Mouse (Mus musculus) midbrain, embryonic 11.5 days (tissue): ENCODE results near the gene Sipa1l3. TPM values are rescaled to one million over a fixed set of nuclear protein-coding genes. Genes with fewer than 3 reads are reported as not detected.

Experiments used
- ATAC-seq: fragments of 200-750 bp; cut with Nextera tagmentation; 2 replicates; pipeline ENCODE4 v1.8.0; 2017; ENCODE audit warnings: moderate TSS enrichment, moderate library complexity; ENCODE audit not compliant: low FRiP score
- DNase-seq: peaks from one replicate; pipeline ENCODE4 v3.0.0; 2015; ENCODE audit warnings: low spot score; ENCODE audit errors: missing footprints
- H3K27ac ChIP-seq: fragments of 300-500 bp; sonication (generic); 2 replicates; pipeline ENCODE4 v1.5.1; 2014; ENCODE audit warnings: low read depth, low read length
- H3K27me3 ChIP-seq: fragments of 300-500 bp; sonication (generic); 2 replicates; pipeline ENCODE4 v1.6.1; 2014; ENCODE audit warnings: mild to moderate bottlenecking, low read length, moderate library complexity, mixed read lengths; ENCODE audit not compliant: control insufficient read depth, insufficient read depth
- H3K36me3 ChIP-seq: fragments of 300-500 bp; sonication (generic); 2 replicates; pipeline ENCODE4 v1.6.1; 2014; ENCODE audit warnings: mild to moderate bottlenecking, low read length, moderate library complexity, mixed read lengths; ENCODE audit not compliant: control insufficient read depth, insufficient read depth
- H3K4me1 ChIP-seq: fragments of 300-500 bp; sonication (generic); 2 replicates; pipeline ENCODE4 v1.6.1; 2014; ENCODE audit warnings: low read length; ENCODE audit not compliant: control insufficient read depth, insufficient read depth
- H3K4me2 ChIP-seq: fragments of 300-500 bp; sonication (generic); 2 replicates; pipeline ENCODE4 v1.6.1; 2014; ENCODE audit warnings: mild to moderate bottlenecking, moderate library complexity
- H3K4me3 ChIP-seq: fragments of 300-500 bp; sonication (generic); 2 replicates; pipeline ENCODE4 v1.5.1; 2014; ENCODE audit warnings: low read depth, low read length
- H3K9ac ChIP-seq: fragments of 300-500 bp; sonication (generic); 2 replicates; pipeline ENCODE4 v1.6.1; 2014; ENCODE audit warnings: low read length
- H3K9me3 ChIP-seq: fragments of 300-500 bp; sonication (generic); 2 replicates; pipeline ENCODE4 v1.6.1; 2016; ENCODE audit warnings: low read length; ENCODE audit not compliant: control insufficient read depth
- WGBS: fragments of 180-500 bp; shearing (Covaris S2); extraction: QIAGEN DNeasy Blood & Tissue Kit; methylation state at CpG from one replicate; pipeline ENCODE4 v1.1.7; 2014; 5-methylcytosine and 5-hydroxymethylcytosine counted together
- polyA plus RNA-seq: library from polyadenylated mRNA; unstranded; fragments of >200 nt; fragmentation: Nextera tagmentation; extraction: Ambion mirVana; gene quantifications from 2 replicates; pipeline ENCODE4 v1.2.1, GENCODE M21; 2014

Gene Sipa1l3
- polyA plus RNA-seq, 1 experiment from 2014 or later, result 7.8 TPM

DNA sequence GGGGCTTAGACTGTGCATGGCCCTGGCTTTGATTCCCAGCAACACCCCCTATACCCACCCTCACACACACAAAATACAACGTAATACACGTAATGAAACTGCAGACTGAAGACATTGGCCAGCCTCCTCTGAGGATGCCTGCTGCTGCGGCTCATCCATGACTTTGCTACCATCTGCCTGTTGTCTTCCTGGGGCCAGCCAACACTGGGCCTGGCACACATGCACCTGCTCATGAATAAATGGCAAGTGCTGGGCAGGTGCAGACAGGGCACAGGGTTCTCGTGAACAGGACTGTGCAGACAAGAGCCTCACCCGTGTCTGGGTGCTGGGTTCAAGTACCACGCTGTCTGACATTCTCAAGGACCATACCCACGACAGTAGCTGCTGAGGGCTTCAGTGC, 174.7 kb downstream of the Sipa1l3 start:
- ATAC-seq, result no peak

GRCm38 (mm10) chr7:29342489-29343092, 175.8 kb downstream of the Sipa1l3 start:
- peak; percentile 77 for DNase-seq
- Histone ChIP-seq H3K4me3 (no peak overlapping the region), H3K9ac (no peak overlapping the region), H3K36me3 (no peaks in the 10 kb centered on the region), H3K27ac (no peak overlapping the region), H3K27me3 (no peaks in the 10 kb centered on the region), H3K4me2 (no peak overlapping the region), H3K9me3 (no peaks in the 10 kb centered on the region), H3K4me1 (no peaks in the 10 kb centered on the region; the same call in 1 of the 2 replicates)
- WGBS, result 57% methylated on average over 8 of the region's 8 CpGs
- ATAC-seq, result no peak

More for the DNA sequence above, 174.7 kb downstream of the Sipa1l3 start:
- Histone ChIP-seq H3K4me1 (no peaks in the 10 kb centered on the region; the same call in 1 of the 2 replicates), H3K36me3 (peaks cover 3% of the 10 kb centered on the region; the same call in 1 of the 2 replicates), H3K9ac (no peak overlapping the region), H3K4me2 (no peak overlapping the region), H3K27me3 (no peaks in the 10 kb centered on the region), H3K4me3 (no peak overlapping the region), H3K27ac (no peak overlapping the region), H3K9me3 (no peaks in the 10 kb centered on the region)
- 97% methylated on average over 7 of the region's 7 CpGs for WGBS
- DNase-seq, result peak; percentile 47

- 81% methylated on average over 12 of the region's 12 CpGs for WGBS
- Histone ChIP-seq H3K36me3 (no peaks in the 10 kb centered on the region), H3K9me3 (no peaks in the 10 kb centered on the region), H3K9ac (no peak overlapping the region), H3K4me3 (no peak overlapping the region), H3K4me1 (no peaks in the 10 kb centered on the region; the same call in 1 of the 2 replicates), H3K27me3 (no peaks in the 10 kb centered on the region), H3K4me2 (no peak overlapping the region), H3K27ac (no peak overlapping the region)
- ATAC-seq (no peak), DNase-seq (peak; percentile 80)
Measured at GRCm38 (mm10) chr7:29341722-29342121, 176.7 kb downstream of the Sipa1l3 start.

- ATAC-seq (no peak), DNase-seq (peak; percentile 57)
- H3K9me3 ChIP-seq, result no peaks in the 10 kb centered on the region
- H3K9ac ChIP-seq, result no peak overlapping the region
- no peak overlapping the region for H3K4me3 ChIP-seq
- H3K27ac ChIP-seq, result no peak overlapping the region
- no peaks in the 10 kb centered on the region; the same call in 1 of the 2 replicates for H3K4me1 ChIP-seq
- no peak overlapping the region for H3K4me2 ChIP-seq
- no peaks in the 10 kb centered on the region for H3K36me3 ChIP-seq
- no peaks in the 10 kb centered on the region for H3K27me3 ChIP-seq
- WGBS, result 90% methylated on average over 8 of the region's 8 CpGs
Measured at GRCm38 (mm10) chr7:29340838-29341237, 177.6 kb downstream of the Sipa1l3 start.

DNA sequence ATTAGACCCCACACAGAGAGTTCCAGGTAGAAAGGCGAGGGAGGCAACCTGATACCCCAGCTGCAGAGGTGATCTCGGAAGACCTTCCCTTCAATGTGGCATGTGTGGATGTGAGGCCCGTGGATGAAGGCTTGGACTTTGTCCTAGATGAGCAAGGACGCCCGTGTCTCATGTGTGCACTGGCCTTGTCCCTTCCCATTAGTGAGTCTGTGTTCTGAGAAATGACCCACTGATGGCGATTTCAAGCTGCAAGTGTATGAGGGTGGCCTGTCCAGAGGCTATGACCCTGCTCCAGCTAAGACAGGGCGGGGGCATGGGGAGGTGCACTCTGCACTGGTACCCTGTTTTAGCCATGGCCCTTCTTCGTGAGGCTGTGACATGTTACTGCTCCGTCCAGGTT, 178.2 kb downstream of the Sipa1l3 start:
- no peak overlapping the region for H3K9ac ChIP-seq
- no peaks in the 10 kb centered on the region for H3K36me3 ChIP-seq
- H3K27ac ChIP-seq, result no peak overlapping the region
- H3K4me3 ChIP-seq, result no peak overlapping the region
- 95% methylated on average over 9 of the region's 9 CpGs for WGBS
- H3K27me3 ChIP-seq, result no peaks in the 10 kb centered on the region
- no peaks in the 10 kb centered on the region for H3K9me3 ChIP-seq
- H3K4me2 ChIP-seq, result no peak overlapping the region
- ATAC-seq (no peak), DNase-seq (peak; percentile 28)
- no peaks in the 10 kb centered on the region for H3K4me1 ChIP-seq

GRCm38 (mm10) chr7:29338984-29339679, 179.3 kb downstream of the Sipa1l3 start:
- Histone ChIP-seq H3K36me3 (no peaks in the 10 kb centered on the region), H3K9ac (no peak overlapping the region), H3K27ac (no peak overlapping the region), H3K4me3 (no peak overlapping the region), H3K4me2 (no peak overlapping the region), H3K9me3 (no peaks in the 10 kb centered on the region), H3K27me3 (no peaks in the 10 kb centered on the region), H3K4me1 (no peaks in the 10 kb centered on the region)
- DNase-seq (peak; percentile 66), ATAC-seq (no peak)
- 84% methylated on average over 14 of the region's 14 CpGs for WGBS

DNA sequence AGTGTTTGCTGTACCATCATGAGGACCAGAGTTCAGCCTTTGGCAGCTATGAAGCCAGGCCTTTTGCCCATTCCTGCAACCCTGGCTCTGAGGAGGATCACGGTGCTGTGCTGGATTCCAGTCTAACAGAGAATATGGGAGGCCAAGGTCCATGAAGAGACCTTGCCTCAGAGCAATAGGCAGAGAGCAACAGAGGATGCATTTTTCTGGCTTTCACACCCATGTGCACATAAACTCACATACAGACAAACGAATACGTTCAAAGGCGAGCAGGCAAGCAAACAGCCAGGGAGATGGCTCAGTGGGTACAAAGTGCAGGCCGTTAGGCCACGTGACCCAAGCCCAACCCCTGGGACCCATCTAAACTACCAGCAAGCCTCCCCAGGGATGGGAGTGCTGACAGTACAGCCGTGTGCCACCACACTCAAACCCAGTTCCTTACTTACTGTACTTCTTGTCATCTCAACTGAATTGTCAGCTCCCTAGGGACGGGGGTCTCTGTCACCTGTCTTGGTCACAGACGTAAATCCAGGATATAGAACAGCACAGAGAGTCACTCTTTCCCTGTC, 180.0 kb downstream of the Sipa1l3 start:
- Histone ChIP-seq H3K27me3 (no peaks in the 10 kb centered on the region), H3K9me3 (no peaks in the 10 kb centered on the region), H3K27ac (no peak overlapping the region), H3K4me2 (no peak overlapping the region), H3K4me3 (no peak overlapping the region), H3K9ac (no peak overlapping the region), H3K4me1 (no peaks in the 10 kb centered on the region), H3K36me3 (no peaks in the 10 kb centered on the region)
- no peak for ATAC-seq
- 86% methylated on average over 9 of the region's 9 CpGs for WGBS
- DNase-seq, result peak; percentile 61

DNA sequence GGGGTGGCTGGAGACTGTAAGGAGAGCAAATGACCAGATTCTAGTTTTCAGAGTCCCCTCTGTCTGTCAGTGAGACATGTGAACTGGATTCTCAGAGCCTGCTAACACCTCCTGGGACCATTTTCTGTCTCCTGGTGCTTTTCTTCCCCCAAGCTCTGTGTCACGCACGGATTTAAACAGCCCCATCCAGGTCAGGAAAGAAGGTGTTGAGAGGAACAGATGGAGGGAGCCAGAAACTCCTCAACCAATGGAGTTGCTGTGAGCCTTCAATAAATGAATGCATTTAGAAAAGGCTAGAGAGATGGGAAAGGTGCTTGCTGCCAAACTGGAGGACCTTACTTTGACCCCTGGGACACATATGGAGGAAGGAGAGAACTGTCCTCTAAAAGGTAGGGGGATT, 180.7 kb downstream of the Sipa1l3 start:
- no peaks in the 10 kb centered on the region for H3K27me3 ChIP-seq
- H3K9me3 ChIP-seq, result no peaks in the 10 kb centered on the region
- 90% methylated on average over 2 of the region's 2 CpGs for WGBS
- H3K4me2 ChIP-seq, result no peak overlapping the region
- no peaks in the 10 kb centered on the region for H3K36me3 ChIP-seq
- H3K27ac ChIP-seq, result no peak overlapping the region
- H3K9ac ChIP-seq, result no peak overlapping the region
- H3K4me1 ChIP-seq, result no peaks in the 10 kb centered on the region
- ATAC-seq (no peak), DNase-seq (peak; percentile 66)
- no peak overlapping the region for H3K4me3 ChIP-seq

DNA sequence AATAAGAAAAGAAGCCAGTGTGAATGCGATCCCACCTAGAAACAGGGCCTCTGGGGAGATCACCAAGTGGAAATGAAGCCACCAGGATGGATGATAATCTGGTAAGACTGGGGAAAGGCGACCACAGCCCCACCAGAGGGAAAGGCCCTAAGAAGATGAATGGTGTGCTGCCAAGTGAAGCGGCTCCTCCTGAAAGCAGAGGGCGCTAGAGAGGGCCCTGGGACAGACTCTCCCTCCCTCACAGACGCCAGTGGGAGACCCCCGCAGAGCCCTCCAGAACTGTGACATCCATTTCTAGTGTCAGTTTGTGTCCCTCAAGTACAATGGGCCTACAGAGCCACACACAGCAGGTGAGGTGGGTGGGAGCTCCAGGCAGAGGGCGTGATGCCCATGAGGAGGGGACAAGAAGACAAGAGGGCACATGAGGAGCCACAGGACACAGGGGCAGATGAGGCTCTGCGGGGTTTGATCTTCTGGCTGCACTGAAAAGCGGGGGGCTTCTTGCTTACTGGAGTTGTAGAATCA, 181.6 kb downstream of the Sipa1l3 start:
- Histone ChIP-seq H3K27ac (no peak overlapping the region), H3K9ac (no peak overlapping the region), H3K4me2 (no peak overlapping the region), H3K27me3 (no peaks in the 10 kb centered on the region), H3K36me3 (no peaks in the 10 kb centered on the region), H3K4me1 (no peaks in the 10 kb centered on the region), H3K9me3 (no peaks in the 10 kb centered on the region), H3K4me3 (no peak overlapping the region)
- no peak for ATAC-seq
- WGBS, result 74% methylated on average over 9 of the region's 9 CpGs
- peak; percentile 57 for DNase-seq
